ENCODE assay signal across 22 mouse cellular contexts in genomic region chr12:76415383-76416010, GRCm38 (mm10). TPM values are rescaled to one million over a fixed set of nuclear protein-coding genes. Genes with fewer than 3 reads are reported as not detected.
DNase-seq lines count a peak whose midpoint lies in the region; ATAC-seq and TF ChIP-seq lines count a peak whose summit lies in the region.
"Had no signal": no experiment of that assay in that cellular context is flagged by ENCODE, and none has a peak within 500 bp of the region (broad histone marks: within the 10 kb centered on the region; RNA-seq: fewer than 3 reads in every experiment).

No protein-coding gene starts in this region.

- peak; percentile 52 for DNase-seq in gastrocnemius, adult 2 months
- no peak for DNase-seq in gastrocnemius, adult 8-10 months (ENCODE audit: low spot score in 2 of 2)
- DNase-seq in spleen, adult 18-20 months, result peak; percentile 21 to 46
- no peak for DNase-seq in spleen, postnatal 14 days (ENCODE audit: low spot score in 2 of 2)
- DNase-seq in frontal cortex, postnatal 10 days (ENCODE audit: low spot score in 2 of 2), result no peak
- no peak for DNase-seq in layer of hippocampus, postnatal 14 days (ENCODE audit: low spot score in 2 of 2)
- DNase-seq: adrenal gland, adult 8-10 months; cerebellum, adult 11-12 months; cerebellum, postnatal 36 days; gastrocnemius, postnatal 25 days; kidney, adult 18-20 months; kidney, postnatal 4 days; lung, postnatal 36 days; thymus, postnatal 36 days had no signal

- H3K4me3 ChIP-seq in gastrocnemius, adult 2 months, result no peak overlapping the region
- H3K4me3 ChIP-seq: forebrain, embryonic 13.5 days; heart, adult 2 months; hindbrain, embryonic 13.5 days; liver, embryonic 15.5 days; lung, embryonic 15.5 days; stomach, embryonic 15.5 days had no signal

- H3K27ac ChIP-seq in gastrocnemius, adult 2 months, result no peak overlapping the region
- H3K27ac ChIP-seq: forebrain, embryonic 13.5 days; heart, adult 2 months; hindbrain, embryonic 13.5 days; liver, embryonic 15.5 days; lung, embryonic 15.5 days; stomach, embryonic 15.5 days had no signal

- peak; percentile 85 for ATAC-seq in megakaryocyte progenitor cell, adult 5-6 weeks (replicated peaks; ENCODE audit: poor library complexity)
- ATAC-seq: CD4-positive, CD25-positive, alpha-beta regulatory T cell, adult 4 months; forebrain, embryonic 13.5 days had no signal

- TF ChIP-seq CTCF in gastrocnemius, adult 2 months (IDR thresholded peaks at IDR 0.05), result no peak

- intact Hi-C loops in gastrocnemius, adult 2 months (cut with DNase I), result no loop called here

RNA-seq across cellular contexts. Expression of gene Ppp1r36, which starts 1.8 kb away (rescaled TPM):
- total RNA-seq in gastrocnemius, adult 2 months (2021), result not detected
- total RNA-seq in gastrocnemius, adult 8-10 months (2022), result not detected
- 0.39 and 0.72 TPM in 2 replicates for total RNA-seq in megakaryocyte progenitor cell, adult 5-6 weeks (2015)
- 0.24 TPM in 1 of 2 replicates, not detected in the other for total RNA-seq in megakaryocyte progenitor cell, adult 5-6 weeks (2017)
- total RNA-seq in layer of hippocampus, postnatal 14 days (2021), result 1 to 10 TPM; 1.1 to 3.0 TPM
- total RNA-seq: gastrocnemius, postnatal 25 days had no signal

RNA-seq across cellular contexts. Expression of gene Hspa2, which starts 11.5 kb away (rescaled TPM):
- 1 to 10 TPM; 6.9 to 7.0 TPM for total RNA-seq in gastrocnemius, adult 2 months (2021)
- 1 to 10 TPM; 4.3 to 7.3 (median 4.8) TPM for total RNA-seq in gastrocnemius, adult 8-10 months (2022)
- 6.9 and 8.3 TPM in 2 replicates for total RNA-seq in megakaryocyte progenitor cell, adult 5-6 weeks (2015)
- 18.2 and 19.9 TPM in 2 replicates for total RNA-seq in megakaryocyte progenitor cell, adult 5-6 weeks (2017)
- 100 to 1,000 TPM; 109 to 128 TPM for total RNA-seq in layer of hippocampus, postnatal 14 days (2021)

RNA-seq across cellular contexts. Expression of gene Zbtb1, which starts 45.4 kb away (rescaled TPM):
- total RNA-seq in gastrocnemius, adult 2 months (2021), result 1 to 10 TPM; 3.6 to 4.3 TPM
- total RNA-seq in gastrocnemius, adult 8-10 months (2022), result 1 to 10 TPM; 4.0 to 5.1 (median 4.3) TPM
- 14.8 and 17.7 TPM in 2 replicates for total RNA-seq in megakaryocyte progenitor cell, adult 5-6 weeks (2015)
- total RNA-seq in megakaryocyte progenitor cell, adult 5-6 weeks (2017), result 12.7 and 18.0 TPM in 2 replicates
- 1 to 10 TPM; 7.0 TPM for total RNA-seq in layer of hippocampus, postnatal 14 days (2021)

RNA-seq across cellular contexts. Expression of gene Zbtb25, which starts 46.1 kb away (rescaled TPM):
- 1 to 10 TPM; 6.5 to 7.2 TPM for total RNA-seq in gastrocnemius, adult 2 months (2021)
- total RNA-seq in gastrocnemius, adult 8-10 months (2022), result 1 to 10 TPM; 6.7 to 8.9 (median 8.4) TPM
- total RNA-seq in megakaryocyte progenitor cell, adult 5-6 weeks (2015), result 31.1 and 39.7 TPM in 2 replicates
- total RNA-seq in megakaryocyte progenitor cell, adult 5-6 weeks (2017), result 15.2 and 17.0 TPM in 2 replicates
- total RNA-seq in layer of hippocampus, postnatal 14 days (2021), result 10 to 100 TPM; 19.2 to 22.2 TPM

Comparison
In these comparisons a context has a peak if more than half of its experiments do, and no peak if none do; other contexts are left out.
1. DNase-seq: peak in gastrocnemius, adult 2 months (single experiment) and spleen, adult 18-20 months (2 of 2); none in gastrocnemius, adult 8-10 months (0 of 2), spleen, postnatal 14 days (0 of 2), frontal cortex, postnatal 10 days (0 of 2) and layer of hippocampus, postnatal 14 days (0 of 2).
2. RNA of gene Hspa2, which starts 11.5 kb away (total RNA-seq): 109 to 128 TPM in layer of hippocampus, postnatal 14 days; 6.9 to 19.9 TPM in megakaryocyte progenitor cell, adult 5-6 weeks, 6.9 to 7.0 TPM in gastrocnemius, adult 2 months and 4.3 to 7.3 TPM in gastrocnemius, adult 8-10 months; every median in the first group is over 4 times any median in the second.